Mouse (Mus musculus) spleen, postnatal 14 days (tissue): ENCODE measurements around the gene Dmwd.

ENCODE experiments used
- DNase-seq, 2 experiments: peaks; one replicate each; pipeline ENCODE4 v3.0.0; 2021 to 2022; ENCODE audit warnings: low spot score in 2 of 2

The Dmwd gene

DNA sequence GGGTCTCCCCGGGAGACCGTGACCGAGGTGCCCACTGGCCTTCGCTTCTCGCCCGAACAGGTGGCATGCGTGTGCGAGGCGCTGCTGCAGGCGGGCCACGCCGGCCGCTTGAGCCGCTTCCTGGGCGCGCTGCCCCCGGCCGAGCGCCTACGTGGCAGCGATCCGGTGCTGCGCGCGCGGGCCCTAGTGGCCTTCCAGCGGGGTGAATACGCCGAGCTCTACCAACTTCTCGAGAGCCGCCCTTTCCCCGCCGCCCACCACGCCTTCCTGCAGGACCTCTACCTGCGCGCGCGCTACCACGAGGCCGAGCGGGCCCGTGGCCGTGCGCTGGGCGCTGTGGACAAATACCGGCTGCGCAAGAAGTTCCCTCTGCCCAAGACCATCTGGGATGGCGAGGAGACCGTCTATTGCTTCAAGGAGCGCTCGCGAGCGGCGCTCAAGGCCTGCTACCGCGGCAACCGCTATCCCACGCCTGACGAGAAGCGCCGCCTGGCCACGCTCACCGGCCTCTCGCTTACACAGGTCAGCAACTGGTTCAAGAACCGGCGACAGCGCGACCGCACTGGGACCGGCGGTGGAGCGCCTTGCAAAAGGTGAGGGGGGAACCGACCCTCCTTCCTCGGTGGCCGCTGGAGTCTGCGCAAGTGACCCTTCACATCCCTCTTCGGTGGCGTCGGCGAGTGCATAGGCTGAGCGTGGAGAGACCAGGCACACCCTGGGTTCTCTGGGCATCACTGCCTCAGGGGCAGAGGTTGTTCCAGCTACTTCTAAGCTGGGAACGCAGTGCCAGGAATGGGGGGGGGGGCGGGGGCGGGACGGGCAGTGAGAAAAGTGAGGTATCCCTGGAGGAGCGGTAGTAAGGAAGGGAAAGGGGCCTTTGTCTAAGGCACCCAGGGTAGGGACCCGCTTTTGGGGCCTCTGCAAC is 19.1 kb downstream of the Dmwd start:
- DNase-seq: peak in 1 of 2 experiments; percentile 7

DNA sequence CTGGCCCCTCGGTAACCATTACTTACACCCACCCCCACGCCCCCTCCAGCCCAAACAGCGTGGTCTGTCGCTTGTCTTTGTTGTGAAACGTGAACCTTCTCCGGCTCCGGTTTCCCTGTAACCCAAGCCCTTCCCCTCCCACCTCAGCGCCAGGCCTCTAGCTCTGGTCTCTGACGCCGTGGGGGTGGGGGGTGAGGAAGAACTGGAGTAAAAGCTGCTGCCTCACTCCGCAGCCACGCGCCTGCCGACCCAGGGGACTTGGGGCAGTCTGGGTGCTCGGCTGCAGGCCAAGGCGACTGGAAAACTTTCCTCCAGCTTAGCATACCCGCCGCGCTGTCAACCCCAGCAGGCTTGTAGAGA is 19.7 kb downstream of the Dmwd start:
- DNase-seq: no peak

DNA sequence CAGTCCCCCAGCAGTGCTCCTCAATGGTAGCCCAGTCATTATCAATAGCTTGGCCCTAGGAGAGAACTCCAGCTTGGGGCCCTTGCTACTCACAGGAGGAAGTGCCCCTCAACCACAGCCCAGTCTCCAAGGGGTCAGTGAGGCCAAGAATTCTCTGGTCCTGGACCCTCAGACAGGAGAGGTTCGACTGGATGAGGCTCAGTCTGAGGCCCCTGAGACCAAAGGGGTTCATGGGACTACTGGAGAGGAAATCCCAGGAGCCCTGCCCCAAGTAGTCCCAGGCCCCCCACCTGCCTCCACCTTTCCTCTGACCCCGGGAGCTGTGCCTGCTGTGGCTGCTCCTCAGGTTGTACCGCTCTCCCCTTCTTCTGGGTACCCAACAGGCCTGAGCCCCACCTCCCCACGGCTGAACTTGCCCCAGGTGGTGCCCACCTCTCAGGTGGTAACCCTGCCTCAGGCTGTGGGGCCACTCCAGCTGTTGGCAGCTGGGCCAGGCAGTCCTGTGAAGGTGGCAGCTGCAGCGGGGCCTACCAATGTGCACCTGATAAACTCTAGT is 20.5 kb downstream of the Dmwd start:
- DNase-seq: no peak

DNA sequence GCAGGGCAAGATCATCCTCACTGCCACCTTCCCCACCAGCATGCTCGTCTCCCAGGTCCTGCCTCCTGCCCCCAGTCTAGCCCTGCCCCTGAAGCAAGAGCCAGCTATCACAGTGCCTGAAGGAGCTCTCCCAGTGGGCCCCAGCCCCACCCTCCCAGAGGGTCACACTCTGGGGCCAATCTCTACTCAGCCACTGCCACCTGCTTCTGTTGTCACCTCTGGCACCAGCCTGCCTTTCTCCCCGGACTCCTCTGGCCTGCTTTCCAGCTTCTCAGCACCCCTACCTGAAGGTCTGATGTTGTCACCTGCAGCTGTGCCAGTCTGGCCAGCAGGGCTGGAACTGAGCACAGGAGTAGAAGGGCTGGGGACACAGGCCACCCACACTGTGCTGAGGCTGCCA is 21.2 kb downstream of the Dmwd start:
- DNase-seq: no peak

DNA sequence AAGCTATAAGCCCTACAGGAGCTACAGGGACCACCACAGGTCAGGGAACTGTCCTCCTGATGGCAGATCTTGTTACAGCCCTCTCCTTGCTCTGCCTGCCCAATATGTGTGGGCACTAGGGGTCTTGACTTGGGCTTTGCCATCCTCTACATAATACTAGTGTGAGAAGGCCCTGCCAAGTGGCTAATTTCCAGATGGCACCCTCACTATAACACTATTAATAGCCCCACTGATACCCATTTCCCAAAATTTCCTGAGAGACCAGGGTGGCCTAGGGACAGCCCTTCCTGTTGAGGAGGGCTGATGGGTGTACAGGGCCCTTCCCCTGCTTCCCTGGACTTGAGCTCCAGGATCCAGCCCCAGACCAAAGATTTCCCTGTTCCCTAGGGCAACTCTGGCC is 21.8 kb downstream of the Dmwd start:
- no peak for DNase-seq

DNA sequence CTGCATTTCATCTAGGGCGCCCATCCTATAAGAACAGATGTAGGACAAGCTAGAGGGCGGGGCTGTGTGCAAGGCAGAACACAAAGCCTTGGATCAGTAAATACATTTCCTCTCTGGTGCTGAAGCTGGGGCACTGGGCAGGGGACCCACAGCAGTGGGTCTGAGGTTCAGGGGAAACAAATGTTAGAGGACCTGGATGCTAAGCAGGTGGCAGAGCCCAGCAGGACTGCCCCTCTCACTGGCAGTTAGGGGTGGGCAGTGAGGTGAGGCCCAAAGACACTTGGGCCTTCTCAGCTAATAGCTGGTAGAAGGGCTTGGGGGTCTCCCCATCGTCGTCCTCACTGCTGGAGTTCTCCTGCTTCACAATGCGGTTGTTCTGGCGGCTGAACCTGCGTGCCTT is 22.8 kb downstream of the Dmwd start:
- no peak for DNase-seq

DNA sequence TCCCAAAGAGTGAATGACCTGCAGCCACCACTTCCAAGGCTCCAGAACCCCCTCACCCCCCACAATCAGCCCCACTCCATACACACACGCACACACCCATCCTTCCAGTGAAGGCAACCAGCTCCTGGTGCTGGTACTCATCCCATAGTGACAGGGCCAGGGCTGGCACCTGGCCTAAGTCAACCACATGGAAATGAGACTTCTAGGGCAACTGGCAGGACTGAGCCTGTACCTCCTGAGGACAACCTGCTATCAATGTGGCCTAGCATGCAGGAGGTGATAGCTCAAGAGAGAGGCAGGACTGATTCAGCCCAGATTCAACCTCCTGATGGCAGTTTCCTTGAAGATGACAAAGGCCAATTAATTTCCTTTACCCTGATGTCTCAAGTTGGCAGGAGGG is 24.3 kb downstream of the Dmwd start:
- DNase-seq: no peak

DNA sequence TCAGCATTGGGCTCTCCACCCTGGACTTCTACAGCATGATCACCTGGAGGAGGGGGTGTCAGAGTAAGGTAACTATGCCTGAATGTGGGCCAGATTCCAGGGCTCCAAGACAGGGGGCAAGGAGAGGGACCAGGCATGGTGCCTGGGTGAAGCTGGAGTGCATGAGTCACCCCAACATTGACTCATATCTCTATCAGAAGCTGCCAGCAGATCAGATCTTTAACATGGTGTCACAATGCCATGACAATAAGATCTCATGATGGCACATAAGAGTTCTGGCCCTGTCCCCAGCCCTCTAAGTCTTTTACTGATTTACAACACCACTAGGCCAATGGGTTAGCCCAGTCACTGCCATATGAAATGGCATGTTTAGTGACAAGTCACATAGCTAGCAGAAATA is 27.7 kb downstream of the Dmwd start:
- DNase-seq: no peak

DNA sequence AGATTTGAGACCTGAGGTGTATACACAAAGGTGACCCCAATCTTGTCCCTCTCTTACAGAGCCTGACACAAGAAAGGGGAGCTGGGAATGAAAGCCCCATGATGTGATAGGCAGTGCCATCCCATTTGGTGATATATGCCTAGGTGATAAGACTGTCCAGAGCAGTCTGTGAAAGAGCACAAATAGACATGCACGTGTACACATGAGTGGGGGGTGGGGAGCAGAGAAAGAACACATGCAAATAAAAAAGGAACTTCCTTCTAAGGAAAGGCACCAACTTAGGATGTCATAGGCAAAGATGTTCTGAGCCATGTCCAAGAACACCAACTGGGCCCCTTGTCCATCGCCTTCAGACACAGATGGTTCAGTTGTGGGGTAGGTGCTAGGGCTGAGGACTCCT is 28.5 kb downstream of the Dmwd start:
- DNase-seq: no peak

DNA sequence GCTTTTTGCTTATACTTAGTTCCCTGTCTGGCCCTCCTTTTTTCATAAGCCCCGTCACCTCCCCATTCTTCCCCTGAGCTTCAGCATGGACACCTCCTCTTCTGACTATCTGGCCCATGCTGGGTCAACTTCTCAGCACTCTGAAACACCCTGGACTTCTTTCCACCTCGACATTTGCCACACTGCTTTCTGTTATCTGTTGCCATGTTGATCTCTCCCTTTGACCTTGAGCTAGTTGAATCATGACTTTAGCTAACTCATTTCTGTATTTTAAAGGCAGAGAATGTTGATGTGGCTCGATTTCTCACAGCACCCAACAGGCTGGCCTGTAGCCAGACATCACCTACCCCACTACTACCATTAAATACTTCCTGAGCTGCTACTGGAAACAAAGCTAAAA is 31.4 kb downstream of the Dmwd start:
- no peak for DNase-seq

DNA sequence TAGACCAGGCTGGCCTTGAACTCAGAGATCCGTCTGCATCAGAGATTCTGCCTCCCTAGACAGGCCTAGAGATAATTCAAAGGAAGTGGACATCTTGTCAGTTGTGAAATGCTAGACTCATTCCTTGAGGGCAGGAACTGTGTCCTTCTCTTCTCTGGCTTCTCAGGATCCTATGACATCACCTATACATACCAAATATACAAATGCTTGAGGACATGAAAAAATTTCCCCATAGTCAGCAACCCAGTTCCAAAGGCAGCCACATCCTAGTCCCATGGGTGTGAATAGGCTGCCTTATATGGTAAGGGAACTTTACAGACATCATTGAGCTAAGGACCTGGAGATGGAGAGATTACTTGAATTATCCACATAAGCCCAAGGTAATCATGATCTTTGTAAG is 33.5 kb downstream of the Dmwd start:
- no peak for DNase-seq

DNA sequence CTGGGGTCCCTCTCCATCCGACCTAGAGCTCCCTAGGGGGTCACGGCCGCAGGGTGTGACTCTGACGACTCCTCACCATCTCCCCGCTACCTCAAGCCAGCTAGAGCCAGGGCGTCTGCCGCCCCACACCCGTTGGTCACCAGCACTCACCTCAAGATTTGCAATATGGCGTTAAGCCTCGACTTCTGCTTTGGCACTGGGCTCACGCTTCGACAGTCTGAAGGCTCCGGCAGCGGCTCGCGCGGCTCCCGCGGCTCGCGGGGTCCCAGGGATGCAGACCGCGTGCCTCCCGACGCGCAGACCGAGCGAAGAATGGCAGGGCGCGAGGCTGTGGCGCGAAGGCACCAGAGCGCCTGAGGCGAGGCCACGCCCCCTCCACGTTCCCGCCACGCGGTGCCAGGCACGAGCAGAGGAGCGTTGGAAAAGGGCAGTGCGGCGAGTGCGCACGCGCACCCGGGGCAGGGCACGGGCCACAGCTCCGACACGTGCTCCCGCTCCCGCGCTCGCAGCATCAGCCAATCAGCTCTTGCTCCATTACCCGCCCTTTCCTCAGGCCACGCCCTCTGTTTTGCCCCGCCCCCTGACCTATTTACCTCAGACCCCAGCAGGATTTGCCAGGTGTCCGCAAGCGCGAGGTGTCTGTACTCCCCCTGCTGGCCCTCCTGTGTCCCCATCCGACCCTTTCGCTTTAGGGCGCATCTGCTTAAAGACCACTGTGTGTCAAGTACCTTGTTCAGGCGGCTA is 42.2 kb downstream of the Dmwd start, which contains the start of gene Gm4969:
Gene Gm4969, minus strand, starts transcription at position 341 of the 744 bp plus-strand sequence.
- no peak for DNase-seq

DNA sequence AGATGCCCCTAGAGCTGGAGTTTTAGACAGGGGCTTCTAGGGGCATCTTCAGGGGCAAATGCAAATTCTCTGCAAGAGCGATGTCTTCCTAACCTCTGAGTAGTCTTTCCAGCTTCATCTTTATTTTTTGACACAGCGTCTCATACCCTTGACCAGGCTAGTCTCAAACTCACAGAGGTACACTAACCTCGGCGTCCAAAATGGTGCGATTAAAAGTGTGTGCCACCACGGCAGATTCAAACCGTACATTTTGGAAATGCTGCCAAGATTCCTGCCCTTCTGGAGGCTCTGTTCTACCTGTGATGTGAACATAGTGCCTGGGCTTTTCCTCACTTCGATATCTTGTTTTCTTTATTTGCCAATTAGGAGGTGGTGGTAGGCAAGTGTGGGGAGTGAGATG is 43.1 kb downstream of the Dmwd start:
- DNase-seq: no peak

DNA sequence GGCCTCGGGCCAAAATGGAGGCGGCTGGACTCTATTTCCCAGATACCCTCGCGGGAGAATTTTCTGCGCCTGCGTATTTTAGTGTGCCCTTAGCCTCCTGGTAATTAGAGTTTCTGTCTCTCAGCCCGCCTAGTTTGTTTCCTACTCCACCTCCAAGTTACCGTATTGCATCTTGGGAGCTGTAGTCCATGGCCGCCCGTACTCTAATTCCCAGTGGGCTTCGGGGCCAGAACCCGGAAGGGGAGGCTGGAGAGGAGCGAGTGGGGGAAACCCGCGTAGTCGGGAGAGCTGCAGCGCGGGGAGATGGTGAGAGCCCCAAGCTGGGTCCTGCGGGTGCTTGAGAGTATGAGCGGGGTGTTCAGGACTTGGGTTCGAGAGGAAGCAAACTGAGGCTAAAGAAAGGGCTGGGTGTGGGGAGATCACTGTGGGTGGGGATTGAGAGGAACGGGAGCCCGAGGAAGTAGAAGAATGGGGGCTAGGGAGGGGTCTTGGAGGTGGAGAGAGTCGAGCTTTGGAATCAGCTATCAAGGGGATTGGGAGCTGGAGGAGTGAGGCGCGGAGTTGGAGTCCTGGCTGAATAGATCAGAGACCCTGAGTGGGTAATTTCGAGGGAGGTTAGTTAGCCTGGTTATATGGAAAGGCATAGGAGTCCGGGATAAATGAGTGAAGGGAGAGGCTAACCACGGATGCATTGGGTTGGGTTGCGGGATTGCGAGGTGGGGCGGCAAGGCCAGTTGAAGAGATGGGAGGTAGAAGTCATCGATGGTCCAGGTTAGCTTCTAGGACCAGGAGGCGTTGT is 43.8 kb downstream of the Dmwd start, which contains the start of gene Fbxo46:
Gene Fbxo46, plus strand, starts transcription at position 229 of the 799 bp plus-strand sequence.
- peak; percentile 76 to 86 for DNase-seq

DNA sequence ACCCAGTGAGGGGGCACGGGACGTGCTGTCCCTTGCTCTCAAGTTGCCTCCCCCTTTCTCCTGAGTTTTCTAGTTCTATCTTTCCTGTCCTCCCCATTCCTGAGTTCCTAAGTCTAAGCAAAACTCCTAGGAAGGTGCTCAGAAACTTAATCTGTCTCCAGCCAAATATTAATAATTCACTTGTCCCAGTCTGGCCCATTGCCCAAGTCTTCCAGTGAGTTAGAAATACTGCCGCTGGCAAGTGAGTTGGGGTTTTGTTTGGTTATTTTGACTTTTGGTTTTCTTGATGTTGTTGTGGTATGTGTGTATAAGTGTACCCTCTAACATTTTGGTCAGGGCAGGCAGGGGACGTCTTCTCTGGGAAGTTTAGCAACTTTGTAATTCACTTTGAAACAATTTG is 45.7 kb downstream of the Dmwd start:
- DNase-seq: no peak

DNA sequence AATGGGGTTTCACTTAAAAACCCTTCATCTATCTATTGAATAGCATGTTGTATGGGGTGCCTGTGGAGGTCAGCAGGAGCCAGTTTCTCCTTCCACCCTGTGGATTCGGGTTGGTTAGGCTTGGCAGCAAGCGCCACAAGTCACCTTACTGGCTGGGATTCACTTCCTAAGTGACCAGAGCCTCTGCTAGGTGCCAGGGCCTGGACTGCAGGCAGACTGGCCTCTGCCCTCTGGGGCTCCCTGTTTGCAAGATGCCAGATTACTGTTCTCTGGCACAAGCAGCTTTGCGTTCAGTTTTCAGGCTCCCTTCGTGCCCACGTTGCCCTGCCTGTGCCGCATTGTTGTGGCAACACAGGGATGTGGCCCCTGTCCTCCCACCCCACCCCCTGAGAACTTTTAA is 48.7 kb downstream of the Dmwd start:
- no peak for DNase-seq

DNA sequence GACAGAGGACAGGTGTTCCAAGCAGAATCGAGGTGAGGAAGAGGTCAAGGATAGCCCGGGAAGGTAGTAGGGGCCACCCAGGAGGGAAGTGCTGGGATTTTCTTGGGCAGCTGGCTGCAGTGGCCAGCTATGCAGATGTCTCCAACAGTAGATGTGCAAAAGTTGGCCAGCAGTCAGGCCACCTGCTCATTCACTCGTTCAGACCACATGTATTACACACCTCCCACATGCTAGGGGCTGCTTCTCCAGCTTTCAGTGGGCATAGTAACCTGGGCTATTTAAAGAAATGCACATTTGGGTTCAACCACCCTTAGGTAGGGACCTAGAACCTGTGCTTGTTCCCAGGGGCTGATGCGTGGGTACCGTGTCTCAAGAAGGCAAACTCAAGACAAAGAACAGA is 51.7 kb downstream of the Dmwd start:
- no peak for DNase-seq

DNA sequence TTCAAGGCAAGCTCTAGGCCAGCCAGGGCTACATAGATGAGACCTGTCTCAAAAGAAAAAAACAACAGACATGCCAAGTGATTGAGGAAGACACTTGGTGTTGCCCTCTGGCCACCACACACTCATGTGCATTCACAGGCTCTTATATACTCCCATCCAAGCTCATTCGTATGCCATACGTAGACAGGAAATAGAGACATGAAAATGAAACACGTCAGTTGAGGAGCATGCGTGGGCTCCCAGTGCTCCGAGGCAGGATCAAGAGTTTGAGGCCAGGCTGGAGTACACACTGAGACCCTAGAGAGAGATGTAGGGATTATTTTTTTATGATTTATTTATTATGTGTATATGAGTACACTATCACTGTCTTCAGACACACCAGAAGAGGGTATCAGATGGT is 53.4 kb downstream of the Dmwd start:
- DNase-seq: no peak

DNA sequence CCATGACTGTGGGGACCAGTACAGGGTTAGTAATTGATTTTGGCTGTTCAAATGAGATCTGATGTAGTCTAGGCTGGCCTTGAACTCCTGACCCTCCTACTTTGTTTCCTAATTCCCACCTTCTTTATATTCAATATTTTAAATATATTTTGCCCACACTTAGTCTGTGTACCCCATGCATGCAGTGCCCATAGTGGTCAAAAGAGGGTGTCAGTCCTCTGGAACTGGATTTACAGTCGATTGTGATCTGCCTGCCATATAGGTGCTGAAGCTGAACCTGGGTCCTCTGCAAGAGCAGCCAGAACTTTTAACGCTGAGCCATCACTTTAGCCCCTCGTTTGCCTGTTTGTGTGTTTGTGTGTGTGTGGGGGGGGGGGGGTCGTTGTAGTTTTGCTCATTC is 54.6 kb downstream of the Dmwd start:
- DNase-seq: no peak

DNA sequence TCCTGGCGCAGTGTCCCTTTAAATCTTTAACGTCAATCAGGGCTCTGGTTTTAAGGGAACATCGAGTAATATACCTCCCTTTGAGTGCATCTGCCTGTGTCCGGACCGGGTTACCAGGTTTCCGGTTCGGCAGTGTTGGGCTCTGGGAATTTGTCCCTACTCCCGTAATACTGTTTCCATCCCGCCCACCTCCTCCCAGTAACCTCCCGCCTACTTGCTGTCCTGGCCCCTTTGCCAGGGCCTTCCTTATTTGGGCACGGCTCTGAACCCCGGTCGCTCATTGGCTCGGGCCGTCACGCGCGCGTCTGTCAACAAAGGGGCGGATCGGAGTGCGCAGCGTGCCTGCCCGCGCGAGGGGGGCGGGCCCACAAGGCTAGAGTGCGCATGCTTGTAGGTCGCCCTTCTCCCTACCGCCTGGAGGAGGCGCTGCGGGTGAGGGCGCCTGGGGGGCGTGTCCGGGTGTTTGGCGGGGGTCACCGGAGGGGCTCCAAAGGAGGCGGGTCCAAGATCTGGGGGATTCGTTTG is 55.4 kb downstream of the Dmwd start:
- peak; percentile 77 to 86 for DNase-seq
